Mouse (Mus musculus): Measurements from ENCODE around the gene Zp3.

DNA sequence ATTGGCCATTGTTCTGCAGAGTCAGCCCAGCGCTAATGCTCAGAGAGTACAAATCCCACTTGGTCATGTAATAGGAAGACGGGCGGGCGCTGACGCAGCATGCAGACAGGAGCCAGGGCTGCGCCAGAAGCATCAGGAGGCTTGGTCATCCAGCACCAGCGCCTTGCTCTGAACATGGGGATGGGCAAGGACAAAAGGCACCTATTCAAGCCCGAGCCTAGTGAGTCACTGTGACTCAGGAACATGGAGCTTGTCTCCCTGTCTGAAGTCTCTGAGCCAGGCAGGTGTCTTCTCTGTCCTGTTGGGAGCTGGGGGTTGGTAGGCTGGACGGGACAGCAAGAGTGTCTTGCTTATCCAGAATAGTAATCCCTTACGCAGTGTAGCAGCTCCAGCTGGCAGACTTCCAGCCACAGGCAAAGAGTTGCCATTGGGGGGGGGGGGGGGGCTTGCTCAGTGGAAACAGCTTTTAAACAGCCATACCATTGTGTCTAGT, 33.9 kb upstream of the Zp3 start:
- TF ChIP-seq GATA1 (IDR thresholded peaks at IDR 0.05; ENCODE audit: low read length) (no peak), TAL1 (IDR thresholded peaks at IDR 0.05; ENCODE audit: low read length) (no peak)
